Mouse (Mus musculus) embryonic facial prominence, embryonic 10.5 days (tissue): Measurements from ENCODE around the gene Rpl12. TPM values are rescaled to one million over a fixed set of nuclear protein-coding genes. Genes with fewer than 3 reads are reported as not detected.

Source experiments
- DNase-seq: peaks from one replicate; pipeline ENCODE4 v3.0.0-alpha.2; 2017; ENCODE audit warnings: low spot score
- H3K27ac ChIP-seq: fragments of 300-500 bp; sonication (generic); replicated peaks from 2 replicates; pipeline ENCODE4 v1.5.1; 2016; ENCODE audit warnings: mild to moderate bottlenecking
- H3K27me3 ChIP-seq: fragments of 300-500 bp; sonication (generic); replicated peaks from 2 replicates; pipeline ENCODE4 v1.6.1; 2016; ENCODE audit warnings: low read depth, mild to moderate bottlenecking; ENCODE audit not compliant: poor library complexity, severe bottlenecking
- H3K36me3 ChIP-seq: fragments of 300-500 bp; sonication (generic); replicated peaks from 2 replicates; pipeline ENCODE4 v1.6.1; 2016; ENCODE audit warnings: mild to moderate bottlenecking, moderate library complexity
- H3K4me1 ChIP-seq: fragments of 300-500 bp; sonication (generic); 2 replicates; pipeline ENCODE4 v1.6.1; 2016
- H3K4me3 ChIP-seq: fragments of 300-500 bp; sonication (generic); 2 replicates; pipeline ENCODE4 v1.5.1; 2016; ENCODE audit warnings: mild to moderate bottlenecking, moderate library complexity
- H3K9me3 ChIP-seq: fragments of 300-500 bp; sonication (generic); 2 replicates; pipeline ENCODE4 v1.6.1; 2016; ENCODE audit warnings: mild to moderate bottlenecking
- WGBS: fragments of 180-500 bp; shearing (Covaris S2); methylation state at CpG from one replicate; pipeline ENCODE4 v1.1.7; 2016; 5-methylcytosine and 5-hydroxymethylcytosine counted together
- polyA plus RNA-seq: library from polyadenylated mRNA; unstranded; fragments of >200 nt; fragmentation: Nextera tagmentation; extraction: Ambion mirVana; gene quantifications from 2 replicates; pipeline ENCODE4 v1.2.1, GENCODE M21; 2016

The Rpl12 gene
- polyA plus RNA-seq, 1 experiment from 2014 or later = 196 TPM

DNA sequence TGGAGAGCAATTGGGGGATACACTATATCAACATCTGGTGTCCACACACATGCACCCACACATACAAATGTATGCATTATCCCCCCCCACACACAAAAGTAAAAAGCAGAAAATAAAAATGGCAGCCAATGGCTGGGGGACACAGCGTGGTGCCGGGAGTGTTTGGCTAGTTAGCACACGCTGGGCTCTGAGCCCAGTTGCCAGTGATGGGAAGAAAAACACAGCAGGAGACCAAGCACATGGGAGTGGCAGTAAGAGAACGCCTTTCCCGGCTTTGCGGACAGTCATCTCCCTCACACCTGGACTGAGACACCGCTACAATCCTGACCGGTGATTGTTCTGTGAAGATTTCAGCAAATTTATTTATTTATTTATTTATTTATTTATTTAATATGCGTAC, 9.9 kb downstream of the Rpl12 start:
- no peak overlapping the region for H3K4me3 ChIP-seq
- no peak for DNase-seq
- H3K27me3 ChIP-seq = no peaks in the 10 kb centered on the region
- no peak overlapping the region for H3K27ac ChIP-seq
- H3K36me3 ChIP-seq = peaks cover 39% of the 10 kb centered on the region
- WGBS = 41% methylated on average over 9 of the region's 9 CpGs
- peaks cover 15% of the 10 kb centered on the region for H3K4me1 ChIP-seq
- H3K9me3 ChIP-seq = no peaks in the 10 kb centered on the region

DNA sequence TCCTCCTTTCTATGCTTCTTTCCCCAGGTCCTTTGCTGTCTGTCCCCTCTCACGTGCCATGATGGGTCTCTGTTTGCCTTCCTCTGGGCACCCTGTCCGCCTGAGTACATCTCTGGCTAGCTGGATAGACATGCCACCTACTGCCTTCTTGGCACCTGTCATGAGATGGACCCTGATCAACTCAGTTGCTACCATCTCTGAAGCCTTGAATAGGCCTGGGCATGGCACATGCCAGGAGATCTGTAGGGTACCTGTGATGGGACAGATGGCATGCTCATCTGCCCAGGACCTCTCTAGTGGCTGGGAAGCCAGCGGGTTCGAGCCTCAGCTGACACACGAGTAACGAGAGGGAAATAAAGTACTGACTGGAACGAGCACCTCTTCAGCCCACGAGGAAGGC, 12.9 kb downstream of the Rpl12 start:
- no peak for DNase-seq
- H3K4me1 ChIP-seq = peaks cover 6% of the 10 kb centered on the region; the same call in 1 of the 2 replicates
- H3K4me3 ChIP-seq = no peak overlapping the region
- H3K36me3 ChIP-seq = peaks cover 46% of the 10 kb centered on the region
- no peaks in the 10 kb centered on the region for H3K27me3 ChIP-seq
- WGBS = 91% methylated on average over 8 of the region's 8 CpGs
- H3K27ac ChIP-seq = no peak overlapping the region
- no peaks in the 10 kb centered on the region for H3K9me3 ChIP-seq

DNA sequence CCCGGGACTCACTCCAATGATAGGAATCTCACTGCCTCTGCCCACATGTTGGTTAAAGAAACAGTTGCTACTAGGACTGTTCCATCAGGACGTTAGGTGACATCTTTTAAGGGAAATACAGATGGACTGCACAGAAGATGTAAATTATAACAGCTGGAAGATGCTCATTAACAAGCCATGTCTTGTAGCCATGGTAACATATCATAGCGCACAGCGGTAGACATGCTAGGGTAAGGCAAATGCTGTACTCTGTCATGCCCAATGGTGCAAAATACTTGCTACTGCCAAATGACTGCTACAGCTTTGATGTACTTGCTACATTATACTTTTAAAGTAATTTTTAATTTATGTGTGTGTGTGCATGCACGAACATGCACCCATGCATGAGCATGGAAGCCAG, 15.8 kb downstream of the Rpl12 start:
- peaks cover 22% of the 10 kb centered on the region for H3K4me1 ChIP-seq
- no peaks in the 10 kb centered on the region for H3K9me3 ChIP-seq
- H3K27me3 ChIP-seq = no peaks in the 10 kb centered on the region
- peaks cover 46% of the 10 kb centered on the region for H3K36me3 ChIP-seq
- H3K4me3 ChIP-seq = no peak overlapping the region
- DNase-seq = no peak
- WGBS = 85% methylated on average over 5 of the region's 5 CpGs
- no peak overlapping the region for H3K27ac ChIP-seq

GRCm38 (mm10) chr2:32978675-32979074, 17.3 kb downstream of the Rpl12 start:
- Histone ChIP-seq H3K27ac (no peak overlapping the region), H3K9me3 (no peaks in the 10 kb centered on the region)
- 83% methylated on average over 3 of the region's 3 CpGs for WGBS

GRCm38 (mm10) chr2:32979675-32980074, 18.3 kb downstream of the Rpl12 start:
- Histone ChIP-seq H3K36me3 (peaks cover 23% of the 10 kb centered on the region), H3K4me1 (peaks cover 35% of the 10 kb centered on the region), H3K27me3 (no peaks in the 10 kb centered on the region), H3K4me3 (no peak overlapping the region), H3K27ac (no peak overlapping the region), H3K9me3 (no peaks in the 10 kb centered on the region)
- 88% methylated on average over 7 of the region's 7 CpGs for WGBS
- DNase-seq = no peak

More at GRCm38 (mm10) chr2:32978675-32979074, 17.3 kb downstream of the Rpl12 start:
- Histone ChIP-seq H3K36me3 (peaks cover 33% of the 10 kb centered on the region), H3K4me3 (no peak overlapping the region), H3K27me3 (no peaks in the 10 kb centered on the region), H3K4me1 (peaks cover 34% of the 10 kb centered on the region)
- DNase-seq = no peak

- peaks cover 35% of the 10 kb centered on the region for H3K4me1 ChIP-seq
- peak overlapping the region; percentile 86 for H3K27ac ChIP-seq
- H3K4me3 ChIP-seq = peak overlapping the region; percentile 88
- no peaks in the 10 kb centered on the region for H3K27me3 ChIP-seq
- no peaks in the 10 kb centered on the region for H3K9me3 ChIP-seq
- peak; percentile 40 for DNase-seq
- H3K36me3 ChIP-seq = peaks cover 7% of the 10 kb centered on the region; the same call in 1 of the 2 replicates
- WGBS = 2% methylated on average over 23 of the region's 23 CpGs
These were observed 19.9 kb downstream of the Rpl12 start for GRCm38 (mm10) chr2:32981281-32981680.

DNA sequence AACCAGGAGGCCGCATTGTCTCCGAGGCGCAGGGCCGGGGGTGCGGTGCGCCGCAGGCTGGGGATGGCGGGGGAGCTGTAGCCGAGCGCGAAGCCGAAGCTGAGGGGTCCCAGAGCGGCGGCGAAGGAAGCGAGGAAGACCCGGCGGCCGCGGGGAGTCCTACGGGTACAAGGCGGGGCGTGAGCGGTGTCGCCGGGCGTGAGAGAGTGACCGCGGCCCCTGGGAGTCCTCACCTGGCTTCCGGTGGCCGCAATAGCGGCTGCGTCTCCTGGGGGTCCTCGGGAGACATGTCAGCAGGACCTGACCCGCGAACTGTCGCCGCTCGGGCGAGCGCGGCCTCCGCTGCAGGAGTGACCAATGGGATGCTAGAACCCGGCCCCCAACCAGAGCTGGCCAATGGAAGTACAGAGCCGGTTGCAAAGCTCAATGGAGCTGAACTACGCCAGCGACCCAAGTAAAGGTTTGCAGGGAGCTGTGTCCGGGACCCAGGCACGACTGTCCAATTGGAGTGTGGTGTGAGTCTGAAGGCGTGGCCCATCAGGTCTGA, 20.4 kb downstream of the Rpl12 start, which contains the start of gene Slc2a8:
TSS of gene Slc2a8 (minus strand) at position 359 of the 547 bp plus-strand sequence.
- H3K36me3 ChIP-seq = peaks cover 1% of the 10 kb centered on the region; the same call in 1 of the 2 replicates
- H3K4me1 ChIP-seq = peaks cover 31% of the 10 kb centered on the region
- peak within 1 kb of the TSS; percentile 88 for H3K4me3 ChIP-seq
- peak; percentile 94 for DNase-seq
- H3K27me3 ChIP-seq = no peaks in the 10 kb centered on the region
- no peaks in the 10 kb centered on the region for H3K9me3 ChIP-seq
- WGBS = under 1% methylated on average over 50 of the region's 50 CpGs
- peak within 1 kb of the TSS; percentile 86 for H3K27ac ChIP-seq

DNA sequence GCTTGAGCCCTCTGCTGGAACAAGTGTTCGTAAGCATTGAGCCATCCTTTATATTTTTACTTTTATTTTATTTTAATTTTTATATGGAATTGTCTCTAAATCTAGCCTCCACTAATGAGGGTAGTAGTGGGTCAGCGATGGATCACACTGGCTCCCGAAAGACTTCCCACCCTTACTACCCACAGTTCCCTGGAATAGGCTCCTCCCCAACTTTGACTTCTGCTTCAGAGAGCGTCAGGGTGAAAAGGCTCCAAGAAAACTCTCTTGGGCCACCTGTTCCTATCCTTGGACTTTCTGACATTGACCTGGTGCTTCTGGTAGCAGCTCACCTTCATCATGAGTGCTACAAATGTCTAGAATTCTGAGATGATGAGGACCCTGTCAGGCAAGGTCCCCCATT, 21.3 kb downstream of the Rpl12 start:
- Histone ChIP-seq H3K4me1 (peaks cover 28% of the 10 kb centered on the region), H3K27ac (peak overlapping the region; percentile 48; the same call in 1 of the 2 replicates)
- 8% methylated on average over 4 of the region's 4 CpGs for whole genome bisulfite sequencing

GRCm38 (mm10) chr2:32983617-32984016, 22.3 kb downstream of the Rpl12 start:
- 55% methylated on average over 6 of the region's 6 CpGs for WGBS
- Histone ChIP-seq H3K4me3 (no peak overlapping the region), H3K9me3 (no peaks in the 10 kb centered on the region), H3K27me3 (no peaks in the 10 kb centered on the region), H3K4me1 (peaks cover 28% of the 10 kb centered on the region), H3K27ac (no peak overlapping the region), H3K36me3 (no peaks in the 10 kb centered on the region)
- DNase-seq = no peak

More for the DNA sequence above, 21.3 kb downstream of the Rpl12 start:
- no peaks in the 10 kb centered on the region for H3K27me3 ChIP-seq
- H3K9me3 ChIP-seq = no peaks in the 10 kb centered on the region
- H3K4me3 ChIP-seq = peak overlapping the region; percentile 88
- no peak for DNase-seq
- no peaks in the 10 kb centered on the region for H3K36me3 ChIP-seq

DNA sequence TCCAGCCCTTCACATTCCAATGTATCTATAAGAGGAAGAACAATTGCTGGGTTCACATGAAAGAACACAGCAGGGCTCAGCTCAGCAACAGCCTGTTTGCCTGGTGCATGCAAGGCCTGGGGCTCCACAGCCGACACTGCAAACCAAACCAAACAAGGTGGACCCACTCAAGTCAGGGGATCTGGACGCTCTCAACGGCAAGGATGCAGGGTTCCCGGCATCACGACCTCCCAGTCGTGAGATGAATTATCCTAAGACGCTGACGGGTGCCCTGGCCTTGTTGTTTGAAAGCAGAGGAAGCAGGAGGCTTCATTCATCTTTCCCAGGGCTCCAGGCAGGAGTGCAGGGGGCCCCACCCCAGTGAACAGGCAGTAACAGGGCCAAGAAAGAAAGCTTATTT, 24.5 kb downstream of the Rpl12 start:
- Histone ChIP-seq H3K4me3 (no peak overlapping the region), H3K9me3 (no peaks in the 10 kb centered on the region), H3K27ac (no peak overlapping the region), H3K27me3 (no peaks in the 10 kb centered on the region), H3K4me1 (peaks cover 23% of the 10 kb centered on the region), H3K36me3 (no peaks in the 10 kb centered on the region)
- no peak for DNase-seq
- 73% methylated on average over 8 of the region's 8 CpGs for WGBS

DNA sequence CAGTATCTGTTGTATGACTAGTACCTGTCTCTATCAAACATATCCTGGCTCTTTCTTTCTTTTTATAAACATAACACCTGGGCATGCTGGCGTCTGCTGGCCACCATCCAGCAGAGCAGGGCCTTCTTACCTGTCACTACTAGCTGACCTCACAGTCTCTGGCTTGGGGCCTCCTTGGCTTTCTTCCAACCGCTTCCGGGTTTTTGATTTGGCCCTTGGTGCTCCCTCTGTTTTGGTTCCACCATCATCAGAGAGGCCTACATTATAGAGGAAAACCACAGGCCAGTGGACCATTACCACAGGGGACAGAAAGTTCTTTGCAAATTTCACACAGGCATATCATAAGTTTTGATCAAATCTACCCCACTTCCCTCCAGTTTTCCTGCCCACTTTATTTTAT, 28.0 kb downstream of the Rpl12 start:
- DNase-seq = no peak
- Histone ChIP-seq H3K4me3 (no peak overlapping the region), H3K4me1 (peaks cover 5% of the 10 kb centered on the region), H3K27ac (no peak overlapping the region), H3K36me3 (no peaks in the 10 kb centered on the region), H3K27me3 (no peaks in the 10 kb centered on the region), H3K9me3 (no peaks in the 10 kb centered on the region)
- 88% methylated on average over 3 of the region's 3 CpGs for WGBS

GRCm38 (mm10) chr2:32990167-32990832, 28.9 kb downstream of the Rpl12 start:
- WGBS = 56% methylated on average over 13 of the region's 13 CpGs
- H3K36me3 ChIP-seq = no peaks in the 10 kb centered on the region
- H3K9me3 ChIP-seq = no peaks in the 10 kb centered on the region
- peaks cover 7% of the 10 kb centered on the region for H3K4me1 ChIP-seq
- no peak overlapping the region for H3K4me3 ChIP-seq
- H3K27me3 ChIP-seq = no peaks in the 10 kb centered on the region
- DNase-seq = no peak
- no peak overlapping the region for H3K27ac ChIP-seq

DNA sequence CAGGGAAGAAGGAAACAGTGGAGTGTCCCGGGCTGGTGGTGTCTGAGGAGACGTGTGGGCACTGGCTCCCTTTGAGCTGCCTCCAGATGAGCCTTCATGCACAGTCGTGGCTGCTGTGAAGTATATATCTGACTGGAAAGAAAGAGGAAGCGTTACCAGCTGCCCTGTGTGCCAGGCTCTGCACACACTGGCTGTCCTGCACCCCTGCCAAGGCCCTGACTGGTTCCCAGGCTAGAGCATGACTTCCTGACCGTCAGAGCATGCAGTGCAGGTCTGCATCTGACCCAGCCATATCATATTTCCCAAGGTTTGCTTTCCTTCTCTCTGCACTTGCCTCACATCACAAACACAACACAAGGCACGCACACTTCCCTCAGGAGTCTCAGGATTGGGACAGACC, 30.8 kb downstream of the Rpl12 start:
- no peak overlapping the region for H3K27ac ChIP-seq
- H3K27me3 ChIP-seq = no peaks in the 10 kb centered on the region
- H3K4me3 ChIP-seq = no peak overlapping the region
- 60% methylated on average over 6 of the region's 6 CpGs for WGBS
- peaks cover 8% of the 10 kb centered on the region for H3K4me1 ChIP-seq
- DNase-seq = no peak
- H3K36me3 ChIP-seq = no peaks in the 10 kb centered on the region
- H3K9me3 ChIP-seq = no peaks in the 10 kb centered on the region
